Mouse (Mus musculus) CH12.LX (cell line): ENCODE measurements around the gene Pigk.
"Not testable (repeated sequence)": the region's sequence is repeated elsewhere in the genome, so short reads cannot be mapped to it uniquely, and the experiment has no call there.

Experiments used
- CTCF ChIP-seq, 2 experiments: IDR thresholded peaks in 1 of 2; conservative IDR thresholded peaks in 1 of 2; 2 replicates each; pipeline ENCODE4 v1.5.1; 2011 to 2012; ENCODE audit warnings: low read depth in 2 of 2, low read length in 2 of 2, improper control_type of control experiment in 1 of 2, inconsistent platforms in 1 of 2, mild to moderate bottlenecking in 1 of 2, moderate library complexity in 1 of 2
- SIN3A ChIP-seq: IDR thresholded peaks from 2 replicates; pipeline ENCODE4 v1.6.1; 2012; ENCODE audit warnings: low read length, improper control_type of control experiment, inconsistent platforms

GRCm38 (mm10) chr3:152784353-152784752 lies 70.5 kb downstream of the Pigk start:
- not testable (repeated sequence) for TF ChIP-seq CTCF (conservative IDR thresholded peaks at IDR 0.05 in 1 of 2, IDR thresholded peaks at IDR 0.05 in 1 of 2; ENCODE audit: low read depth in 2 of 2, low read length in 2 of 2); SIN3A
